Comparison of ENCODE assay signal across 10 mouse cellular contexts in the genomic region with DNA sequence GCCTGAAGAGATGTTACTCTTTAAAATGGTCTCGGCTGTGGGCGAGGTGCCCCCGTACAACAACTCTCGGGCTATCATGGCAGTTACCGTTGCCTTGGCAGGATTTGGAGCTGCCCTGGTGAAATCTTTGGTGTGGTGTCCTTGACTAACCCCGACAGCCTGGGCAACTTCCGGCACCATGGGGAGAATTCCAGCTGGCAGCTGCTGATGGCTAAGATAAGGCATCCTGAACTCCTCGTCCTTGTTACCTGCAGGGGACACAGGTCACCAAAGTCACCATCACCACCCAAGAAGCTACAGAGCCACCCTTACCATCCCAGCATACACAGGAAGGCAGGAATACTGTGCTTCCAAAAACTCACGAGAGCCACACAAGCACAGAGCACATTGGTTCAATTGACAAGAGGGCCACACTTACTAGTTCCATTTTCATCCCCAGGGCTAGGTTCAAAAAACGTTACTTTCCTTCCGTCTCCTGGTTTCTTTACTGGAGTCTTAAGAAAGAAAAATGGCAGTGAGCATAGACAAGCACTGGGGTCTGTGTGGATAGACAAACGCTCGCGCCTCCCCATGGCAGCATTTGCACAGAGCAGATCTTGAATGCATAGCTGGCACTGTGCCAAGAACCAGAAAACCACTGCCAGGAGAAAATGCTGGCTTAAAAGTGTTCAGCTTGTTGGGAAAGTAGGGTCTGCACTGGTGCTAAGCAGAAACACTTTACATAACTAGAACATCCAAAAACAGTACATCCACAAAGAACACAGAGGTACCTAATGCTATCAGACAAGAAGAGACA. TPM values are rescaled to one million over a fixed set of nuclear protein-coding genes. Genes with fewer than 3 reads are reported as not detected.
A peak's percentile ranks its signal among the peaks of the same experiment; 100 is the strongest.
DNase-seq lines count a peak whose midpoint lies in the region; ATAC-seq and TF ChIP-seq lines count a peak whose summit lies in the region.
"Had no signal": no experiment of that assay in that cellular context is flagged by ENCODE, and none has a peak within 500 bp of the region (broad histone marks: within the 10 kb centered on the region; RNA-seq: fewer than 3 reads in every experiment).

No protein-coding gene starts in this region.

- TF ChIP-seq POLR2A in heart, adult 2 months (IDR thresholded peaks at IDR 0.05; ENCODE audit: insufficient read depth, low read depth, low read length): no peak

- no peaks in the 10 kb centered on the region; the same call in 1 of the 2 replicates for H3K36me3 ChIP-seq in heart, adult 2 months (ENCODE audit: control insufficient read depth, insufficient read depth, low read length)
- peaks cover 45% of the 10 kb centered on the region for H3K36me3 ChIP-seq in heart, embryonic 11.5 days (ENCODE audit: control insufficient read depth, insufficient read depth, low read length)
- peaks cover 66% of the 10 kb centered on the region for H3K36me3 ChIP-seq in midbrain, postnatal 0 days (ENCODE audit: insufficient read depth, low read length)
- H3K36me3 ChIP-seq in midbrain, embryonic 11.5 days (ENCODE audit: control insufficient read depth, insufficient read depth, low read length): peaks cover 45% of the 10 kb centered on the region
- peaks cover 88% of the 10 kb centered on the region for H3K36me3 ChIP-seq in forebrain, postnatal 0 days (ENCODE audit: insufficient read depth)

- TF ChIP-seq CTCF in heart, adult 2 months (IDR thresholded peaks at IDR 0.05): no peak
- TF ChIP-seq CTCF in midbrain, postnatal 0 days (IDR thresholded peaks at IDR 0.05): no peak
- TF ChIP-seq CTCF in forebrain, postnatal 0 days (IDR thresholded peaks at IDR 0.05; ENCODE audit: low read depth): 0 out of 2 replicates have a peak, but pooled peaks have one; percentile 11

- H3K9me3 ChIP-seq in heart, embryonic 11.5 days (replicated peaks; ENCODE audit: control insufficient read depth, low read length): no peaks in the 10 kb centered on the region
- no peaks in the 10 kb centered on the region for H3K9me3 ChIP-seq in midbrain, postnatal 0 days (ENCODE audit: low read length)
- no peaks in the 10 kb centered on the region for H3K9me3 ChIP-seq in midbrain, embryonic 11.5 days (ENCODE audit: control insufficient read depth, low read length)
- H3K9me3 ChIP-seq in forebrain, postnatal 0 days (ENCODE audit: low read length): no peaks in the 10 kb centered on the region
- H3K9me3 ChIP-seq: megakaryocyte, embryonic 14.5 days had no signal

- no peak overlapping the region for H3K9ac ChIP-seq in heart, adult 2 months (ENCODE audit: low read depth, low read length)
- no peak overlapping the region for H3K9ac ChIP-seq in heart, embryonic 11.5 days (ENCODE audit: low read depth, low read length)
- H3K9ac ChIP-seq in midbrain, postnatal 0 days (replicated peaks; ENCODE audit: low read length, poor library complexity, severe bottlenecking): no peak overlapping the region
- no peak overlapping the region for H3K9ac ChIP-seq in midbrain, embryonic 11.5 days (ENCODE audit: low read length)
- no peak overlapping the region for H3K9ac ChIP-seq in forebrain, postnatal 0 days

- 0 out of 2 replicates have a peak, but pooled peaks have one; percentile 8 for TF ChIP-seq EP300 in heart, adult 2 months (IDR thresholded peaks at IDR 0.05; ENCODE audit: insufficient read depth, low read depth, low read length)

- H3K4me1 ChIP-seq in heart, adult 2 months (ENCODE audit: control insufficient read depth, insufficient read depth, low read length): no peaks in the 10 kb centered on the region
- H3K4me1 ChIP-seq in heart, embryonic 11.5 days (ENCODE audit: control insufficient read depth, insufficient read depth, low read length): 0 out of 2 replicates have a peak, but pooled peaks cover 2% of the 10 kb centered on the region
- H3K4me1 ChIP-seq in midbrain, postnatal 0 days (ENCODE audit: insufficient read depth, low read length): no peaks in the 10 kb centered on the region
- H3K4me1 ChIP-seq in midbrain, embryonic 11.5 days (ENCODE audit: control insufficient read depth, insufficient read depth, low read length): no peaks in the 10 kb centered on the region
- H3K4me1 ChIP-seq in forebrain, postnatal 0 days (ENCODE audit: insufficient read depth): no peaks in the 10 kb centered on the region

- DNase-seq in heart, adult 2 months: no peak
- DNase-seq in midbrain, postnatal 0 days (ENCODE audit: low spot score): peak; percentile 62
- DNase-seq in midbrain, embryonic 11.5 days (ENCODE audit: low spot score, missing footprints): no peak
- peak; percentile 77 for DNase-seq in forebrain, postnatal 0 days
- DNase-seq in right cerebral cortex, postnatal 4 days: peak; percentile 56
- no peak for DNase-seq in ovary, adult 18-20 months (ENCODE audit: low spot score)
- DNase-seq in ovary, postnatal 14 days (ENCODE audit: low spot score): no peak
- DNase-seq: embryo, embryonic 11 days had no signal

- no peaks in the 10 kb centered on the region for H3K27me3 ChIP-seq in heart, adult 2 months (ENCODE audit: control insufficient read depth, insufficient read depth, low read length)
- H3K27me3 ChIP-seq in heart, embryonic 11.5 days (ENCODE audit: control insufficient read depth, insufficient read depth, low read length): no peaks in the 10 kb centered on the region
- H3K27me3 ChIP-seq in midbrain, postnatal 0 days (ENCODE audit: insufficient read depth, low read length): no peaks in the 10 kb centered on the region
- no peaks in the 10 kb centered on the region for H3K27me3 ChIP-seq in midbrain, embryonic 11.5 days (ENCODE audit: control insufficient read depth, insufficient read depth, low read length)
- H3K27me3 ChIP-seq in forebrain, postnatal 0 days (ENCODE audit: insufficient read depth, low read length): no peaks in the 10 kb centered on the region
- H3K27me3 ChIP-seq: megakaryocyte, embryonic 14.5 days had no signal

- H3K79me2 ChIP-seq in heart, adult 2 months (replicated peaks; ENCODE audit: control insufficient read depth, insufficient read depth, low read length): no peaks in the 10 kb centered on the region

- no peak overlapping the region for H3K27ac ChIP-seq in heart, adult 2 months
- H3K27ac ChIP-seq in heart, embryonic 11.5 days (ENCODE audit: low read depth, low read length): no peak overlapping the region
- no peak overlapping the region for H3K27ac ChIP-seq in midbrain, postnatal 0 days (ENCODE audit: low read depth, low read length)
- H3K27ac ChIP-seq in midbrain, embryonic 11.5 days (ENCODE audit: low read depth, low read length): no peak overlapping the region
- H3K27ac ChIP-seq in forebrain, postnatal 0 days (ENCODE audit: low read depth, low read length): no peak overlapping the region

- intact Hi-C loops in heart, adult 2 months (cut with DNase I): no loop called here

- ATAC-seq in heart, embryonic 11.5 days (replicated peaks; ENCODE audit: insufficient number of reproducible peaks, low FRiP score, low TSS enrichment): no peak
- ATAC-seq in midbrain, postnatal 0 days (ENCODE audit: low FRiP score): no peak
- ATAC-seq in midbrain, embryonic 11.5 days (ENCODE audit: low FRiP score): no peak
- ATAC-seq in forebrain, postnatal 0 days: 0 out of 2 replicates have a peak, but pooled peaks have one; percentile 38

- 58% methylated on average over 14 of the region's 14 CpGs for WGBS in heart, adult 2 months
- WGBS in heart, embryonic 11.5 days (ENCODE audit: insufficient replicate concordance): 78% methylated on average over 14 of the region's 14 CpGs
- WGBS in midbrain, postnatal 0 days: 76% methylated on average over 14 of the region's 14 CpGs
- WGBS in midbrain, embryonic 11.5 days: 90% methylated on average over 14 of the region's 14 CpGs
- 59% methylated on average over 14 of the region's 14 CpGs for WGBS in forebrain, postnatal 0 days

- no peak overlapping the region for H3K4me3 ChIP-seq in heart, adult 2 months
- no peak overlapping the region for H3K4me3 ChIP-seq in heart, embryonic 11.5 days (ENCODE audit: low read depth, low read length)
- no peak overlapping the region for H3K4me3 ChIP-seq in midbrain, postnatal 0 days (ENCODE audit: low read depth, low read length)
- no peak overlapping the region for H3K4me3 ChIP-seq in midbrain, embryonic 11.5 days (ENCODE audit: low read depth, low read length)
- H3K4me3 ChIP-seq in forebrain, postnatal 0 days (ENCODE audit: low read depth, low read length): no peak overlapping the region
- H3K4me3 ChIP-seq: megakaryocyte, embryonic 14.5 days had no signal

- no peak overlapping the region for H3K4me2 ChIP-seq in heart, embryonic 11.5 days
- no peak overlapping the region for H3K4me2 ChIP-seq in midbrain, postnatal 0 days (ENCODE audit: low read depth, low read length, poor library complexity, severe bottlenecking)
- H3K4me2 ChIP-seq in midbrain, embryonic 11.5 days: no peak overlapping the region
- H3K4me2 ChIP-seq in forebrain, postnatal 0 days (ENCODE audit: low read depth): no peak overlapping the region

RNA-seq across cellular contexts. Expression of a gene that starts 45.0 kb away (rescaled TPM):
- 10 to 100 TPM; 40.2 to 44.9 TPM for total RNA-seq in heart, adult 2 months (2021)
- polyA plus RNA-seq in heart, adult 2 months (2012; rRNA removed): 27.7 and 34.5 TPM in 2 replicates
- polyA plus RNA-seq in heart, embryonic 11.5 days (2014; fragmentation: Nextera tagmentation; extraction: Ambion mirVana): 55.6 and 62.0 TPM in 2 replicates
- 35.3 and 41.4 TPM in 2 replicates for total RNA-seq in midbrain, postnatal 0 days (2014; rRNA removed)
- polyA plus RNA-seq in midbrain, postnatal 0 days (2015; fragmentation: Nextera tagmentation; extraction: Ambion mirVana): 88.5 and 96.8 TPM in 2 replicates
- polyA plus RNA-seq in midbrain, embryonic 11.5 days (2014; fragmentation: Nextera tagmentation; extraction: Ambion mirVana): 96.2 and 104 TPM in 2 replicates
- total RNA-seq in forebrain, postnatal 0 days (2014; rRNA removed): 29.7 and 39.6 TPM in 2 replicates
- 75.2 and 97.3 TPM in 2 replicates for polyA plus RNA-seq in forebrain, postnatal 0 days (2015; fragmentation: Nextera tagmentation; extraction: Ambion mirVana)

RNA-seq across cellular contexts. Expression of a gene that starts 45.2 kb away (rescaled TPM):
- 10 to 100 TPM; 37.5 to 41.2 TPM for total RNA-seq in heart, adult 2 months (2021)
- 15.8 and 33.3 TPM in 2 replicates for polyA plus RNA-seq in heart, adult 2 months (2012; rRNA removed)
- 124 and 146 TPM in 2 replicates for polyA plus RNA-seq in heart, embryonic 11.5 days (2014; fragmentation: Nextera tagmentation; extraction: Ambion mirVana)
- 82.8 and 88.7 TPM in 2 replicates for total RNA-seq in midbrain, postnatal 0 days (2014; rRNA removed)
- polyA plus RNA-seq in midbrain, postnatal 0 days (2015; fragmentation: Nextera tagmentation; extraction: Ambion mirVana): 69.7 and 70.1 TPM in 2 replicates
- 231 and 260 TPM in 2 replicates for polyA plus RNA-seq in midbrain, embryonic 11.5 days (2014; fragmentation: Nextera tagmentation; extraction: Ambion mirVana)
- total RNA-seq in forebrain, postnatal 0 days (2014; rRNA removed): 75.9 and 79.7 TPM in 2 replicates
- 64.1 and 68.8 TPM in 2 replicates for polyA plus RNA-seq in forebrain, postnatal 0 days (2015; fragmentation: Nextera tagmentation; extraction: Ambion mirVana)

Comparison
In these comparisons a context has a peak if more than half of its experiments do, and no peak if none do; other contexts are left out.
1. DNase-seq: peak in midbrain, postnatal 0 days (single experiment), forebrain, postnatal 0 days (single experiment) and right cerebral cortex, postnatal 4 days (single experiment); none in heart, adult 2 months (0 of 2), midbrain, embryonic 11.5 days (single experiment), ovary, adult 18-20 months (single experiment) and ovary, postnatal 14 days (single experiment).